Mouse (Mus musculus): Measurements from ENCODE around the gene Ctsf. TPM values are rescaled to one million over a fixed set of nuclear protein-coding genes. Genes with fewer than 3 reads are reported as not detected.
"Not testable (repeated sequence)": the region's sequence is repeated elsewhere in the genome, so short reads cannot be mapped to it uniquely, and the experiment has no call there.

Gene Ctsf
- total RNA-seq (2014; rRNA removed), result 44.1 and 55.0 TPM in 2 replicates
- 69.4 and 88.9 TPM in 2 replicates for polyA plus RNA-seq (2012; rRNA removed)

GRCm38 (mm10) chr19:4854552-4855469, at the start of gene Ctsf:
Gene Ctsf (plus strand): TSS chr19:4855130.
- H3K4me1 ChIP-seq (ENCODE audit: control insufficient read depth, insufficient read depth, low read length), result peaks cover 9% of the 10 kb centered on the region
- peak; percentile 86 for DNase-seq (ENCODE audit: extremely low read depth, low read depth, low spot score)
- peak within 1 kb of the TSS; percentile 90 for H3K27ac ChIP-seq (replicated peaks; ENCODE audit: insufficient read depth, low read depth, low read length)
- no peaks in the 10 kb centered on the region for H3K79me2 ChIP-seq (ENCODE audit: control insufficient read depth, insufficient read depth, low read length)
- H3K4me3 ChIP-seq (ENCODE audit: insufficient read depth, low read depth, low read length), result peak within 1 kb of the TSS; percentile 97
- 2% methylated on average over 45 of the region's 45 CpGs for WGBS
- no peaks in the 10 kb centered on the region for H3K27me3 ChIP-seq (ENCODE audit: control insufficient read depth, insufficient read depth, low read length)
- H3K36me3 ChIP-seq (ENCODE audit: control insufficient read depth, insufficient read depth, low read length), result peaks cover 7% of the 10 kb centered on the region; the same call in 1 of the 2 replicates
- TF ChIP-seq CTCF (IDR thresholded peaks at IDR 0.05; ENCODE audit: low read depth, low read length) (peak; percentile 21; the same call in 1 of the 2 replicates), POLR2A (IDR thresholded peaks at IDR 0.05; ENCODE audit: extremely low read depth, insufficient read depth, low read length) (0 out of 2 replicates have a peak, but pooled peaks have one; percentile 68)
- peak within 1 kb of the TSS; percentile 98 for H3K9ac ChIP-seq (ENCODE audit: low read depth, low read length)

GRCm38 (mm10) chr19:4810309-4810708, 44.6 kb upstream of the Ctsf start:
- H3K9ac ChIP-seq (ENCODE audit: low read depth, low read length), result peak overlapping the region; percentile 81
- H3K4me3 ChIP-seq (ENCODE audit: insufficient read depth, low read depth, low read length), result peak overlapping the region; percentile 65
- under 1% methylated on average over 14 of the region's 14 CpGs for WGBS
- H3K79me2 ChIP-seq (ENCODE audit: control insufficient read depth, insufficient read depth, low read length), result peaks cover 31% of the 10 kb centered on the region; the same call in 1 of the 2 replicates
- TF ChIP-seq CTCF (IDR thresholded peaks at IDR 0.05; ENCODE audit: low read depth, low read length) (no peak), POLR2A (IDR thresholded peaks at IDR 0.05; ENCODE audit: extremely low read depth, insufficient read depth, low read length) (no peak)
- no peaks in the 10 kb centered on the region for H3K36me3 ChIP-seq (ENCODE audit: control insufficient read depth, insufficient read depth, low read length)
- peaks cover 17% of the 10 kb centered on the region for H3K4me1 ChIP-seq (ENCODE audit: control insufficient read depth, insufficient read depth, low read length)
- DNase-seq (ENCODE audit: extremely low read depth, low read depth, low spot score), result no peak
- H3K27me3 ChIP-seq (ENCODE audit: control insufficient read depth, insufficient read depth, low read length), result no peaks in the 10 kb centered on the region
- H3K27ac ChIP-seq (replicated peaks; ENCODE audit: insufficient read depth, low read depth, low read length), result peak overlapping the region; percentile 84

GRCm38 (mm10) chr19:4810746-4811062, 44.2 kb upstream of the Ctsf start:
- H3K79me2 ChIP-seq (ENCODE audit: control insufficient read depth, insufficient read depth, low read length), result peaks cover 31% of the 10 kb centered on the region; the same call in 1 of the 2 replicates
- peak overlapping the region; percentile 65 for H3K4me3 ChIP-seq (ENCODE audit: insufficient read depth, low read depth, low read length)
- peak overlapping the region; percentile 84 for H3K27ac ChIP-seq (replicated peaks; ENCODE audit: insufficient read depth, low read depth, low read length)
- no peaks in the 10 kb centered on the region for H3K36me3 ChIP-seq (ENCODE audit: control insufficient read depth, insufficient read depth, low read length)
- TF ChIP-seq CTCF (IDR thresholded peaks at IDR 0.05; ENCODE audit: low read depth, low read length) (no peak), POLR2A (IDR thresholded peaks at IDR 0.05; ENCODE audit: extremely low read depth, insufficient read depth, low read length) (0 out of 2 replicates have a peak, but pooled peaks have one; percentile 18)
- peak overlapping the region; percentile 81 for H3K9ac ChIP-seq (ENCODE audit: low read depth, low read length)
- H3K27me3 ChIP-seq (ENCODE audit: control insufficient read depth, insufficient read depth, low read length), result no peaks in the 10 kb centered on the region
- DNase-seq (ENCODE audit: extremely low read depth, low read depth, low spot score), result no peak
- WGBS, result under 1% methylated on average over 17 of the region's 17 CpGs
- H3K4me1 ChIP-seq (ENCODE audit: control insufficient read depth, insufficient read depth, low read length), result peaks cover 17% of the 10 kb centered on the region

GRCm38 (mm10) chr19:4811063-4811908, 43.6 kb upstream of the Ctsf start, which contains the start of the genes Gm21992 and Rbm14:
Gene Gm21992 (minus strand): TSS chr19:4811612.
Gene Rbm14 (minus strand): TSS chr19:4811634.
- Histone ChIP-seq H3K79me2 (ENCODE audit: control insufficient read depth, insufficient read depth, low read length) (peaks cover 31% of the 10 kb centered on the region; the same call in 1 of the 2 replicates), H3K4me1 (ENCODE audit: control insufficient read depth, insufficient read depth, low read length) (peaks cover 17% of the 10 kb centered on the region), H3K4me3 (ENCODE audit: insufficient read depth, low read depth, low read length) (peak within 1 kb of the TSS; percentile 77), H3K36me3 (ENCODE audit: control insufficient read depth, insufficient read depth, low read length) (no peaks in the 10 kb centered on the region), H3K27ac (replicated peaks; ENCODE audit: insufficient read depth, low read depth, low read length) (peak within 1 kb of the TSS; percentile 84), H3K27me3 (ENCODE audit: control insufficient read depth, insufficient read depth, low read length) (no peaks in the 10 kb centered on the region), H3K9ac (ENCODE audit: low read depth, low read length) (peak within 1 kb of the TSS; percentile 82)
- TF ChIP-seq POLR2A (IDR thresholded peaks at IDR 0.05; ENCODE audit: extremely low read depth, insufficient read depth, low read length), result peak; percentile 96
- TF ChIP-seq CTCF (IDR thresholded peaks at IDR 0.05; ENCODE audit: low read depth, low read length), result no peak
- WGBS, result under 1% methylated on average over 83 of the region's 83 CpGs
- peak; percentile 95 for DNase-seq (ENCODE audit: extremely low read depth, low read depth, low spot score)

GRCm38 (mm10) chr19:4811909-4812242, 43.1 kb upstream of the Ctsf start:
- Histone ChIP-seq H3K9ac (ENCODE audit: low read depth, low read length) (peak overlapping the region; percentile 82), H3K27me3 (ENCODE audit: control insufficient read depth, insufficient read depth, low read length) (no peaks in the 10 kb centered on the region), H3K4me1 (ENCODE audit: control insufficient read depth, insufficient read depth, low read length) (peaks cover 18% of the 10 kb centered on the region), H3K36me3 (ENCODE audit: control insufficient read depth, insufficient read depth, low read length) (no peaks in the 10 kb centered on the region), H3K79me2 (ENCODE audit: control insufficient read depth, insufficient read depth, low read length) (peaks cover 29% of the 10 kb centered on the region; the same call in 1 of the 2 replicates), H3K27ac (replicated peaks; ENCODE audit: insufficient read depth, low read depth, low read length) (peak overlapping the region; percentile 82), H3K4me3 (ENCODE audit: insufficient read depth, low read depth, low read length) (peak overlapping the region; percentile 77)
- no peak for DNase-seq (ENCODE audit: extremely low read depth, low read depth, low spot score)
- WGBS, result 4% methylated on average over 12 of the region's 12 CpGs
- no peak for TF ChIP-seq POLR2A (IDR thresholded peaks at IDR 0.05; ENCODE audit: extremely low read depth, insufficient read depth, low read length)
- TF ChIP-seq CTCF (IDR thresholded peaks at IDR 0.05; ENCODE audit: low read depth, low read length), result no peak

GRCm38 (mm10) chr19:4812334-4812949, 42.5 kb upstream of the Ctsf start:
- Histone ChIP-seq H3K4me3 (ENCODE audit: insufficient read depth, low read depth, low read length) (0 out of 2 replicates have a peak overlapping the region, but pooled peaks have one; percentile 77), H3K4me1 (ENCODE audit: control insufficient read depth, insufficient read depth, low read length) (peaks cover 20% of the 10 kb centered on the region), H3K79me2 (ENCODE audit: control insufficient read depth, insufficient read depth, low read length) (peaks cover 25% of the 10 kb centered on the region; the same call in 1 of the 2 replicates)
- 79% methylated on average over 8 of the region's 8 CpGs for WGBS
- not testable (repeated sequence) for DNase-seq (ENCODE audit: extremely low read depth, low read depth, low spot score); H3K9ac ChIP-seq (ENCODE audit: low read depth, low read length); H3K36me3 ChIP-seq (ENCODE audit: control insufficient read depth, insufficient read depth, low read length); H3K27ac ChIP-seq (replicated peaks; ENCODE audit: insufficient read depth, low read depth, low read length); H3K27me3 ChIP-seq (ENCODE audit: control insufficient read depth, insufficient read depth, low read length)

Measured in liver, adult 2 months (tissue).